Mouse (Mus musculus) cortical plate, adult 2 months (tissue): ENCODE measurements around the gene Stox2.

Source experiments
- CTCF ChIP-seq: fragments of 200-500 bp; IDR thresholded peaks from 2 replicates; pipeline ENCODE4 v1.5.1; 2011; ENCODE audit warnings: mild to moderate bottlenecking, control low read depth, low read length; ENCODE audit not compliant: insufficient read depth; ENCODE audit errors: extremely low read depth
- POLR2A ChIP-seq: fragments of 200-500 bp; IDR thresholded peaks from 2 replicates; pipeline ENCODE4 v1.6.1; 2011; ENCODE audit warnings: mild to moderate bottlenecking, low read length, control low read depth; ENCODE audit not compliant: insufficient read depth; ENCODE audit errors: extremely low read depth

GRCm38 (mm10) chr8:47205472-47205871, 240.7 kb downstream of the Stox2 start:
- TF ChIP-seq POLR2A (no peak), CTCF (0 out of 2 replicates have a peak, but pooled peaks have one; percentile 17)
